Mouse (Mus musculus): Measurements from ENCODE around the gene Iqcf3.

The Iqcf3 gene

DNA sequence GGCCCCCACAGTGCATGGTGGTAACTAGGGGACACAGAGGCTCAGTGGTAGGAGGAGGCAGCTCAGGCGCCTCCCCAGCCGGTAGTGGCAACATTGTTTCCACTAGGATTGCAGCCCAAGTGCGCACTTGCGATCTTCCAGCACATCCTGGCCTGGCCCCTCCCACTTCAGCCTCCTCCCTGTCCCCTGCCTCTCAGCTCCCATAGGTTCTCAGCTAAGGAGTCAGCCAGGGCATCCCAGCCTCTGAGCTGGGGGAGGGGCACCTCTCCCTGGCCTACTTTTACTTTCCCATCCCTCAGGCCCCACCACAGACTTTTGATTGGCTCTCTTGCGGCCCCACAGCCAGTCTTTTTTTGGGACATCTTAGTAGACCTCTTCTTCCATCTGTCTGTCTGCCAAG, 89.5 kb downstream of the Iqcf3 start:
- DNase-seq (ENCODE audit: low spot score in 2 of 2), result no peak

DNA sequence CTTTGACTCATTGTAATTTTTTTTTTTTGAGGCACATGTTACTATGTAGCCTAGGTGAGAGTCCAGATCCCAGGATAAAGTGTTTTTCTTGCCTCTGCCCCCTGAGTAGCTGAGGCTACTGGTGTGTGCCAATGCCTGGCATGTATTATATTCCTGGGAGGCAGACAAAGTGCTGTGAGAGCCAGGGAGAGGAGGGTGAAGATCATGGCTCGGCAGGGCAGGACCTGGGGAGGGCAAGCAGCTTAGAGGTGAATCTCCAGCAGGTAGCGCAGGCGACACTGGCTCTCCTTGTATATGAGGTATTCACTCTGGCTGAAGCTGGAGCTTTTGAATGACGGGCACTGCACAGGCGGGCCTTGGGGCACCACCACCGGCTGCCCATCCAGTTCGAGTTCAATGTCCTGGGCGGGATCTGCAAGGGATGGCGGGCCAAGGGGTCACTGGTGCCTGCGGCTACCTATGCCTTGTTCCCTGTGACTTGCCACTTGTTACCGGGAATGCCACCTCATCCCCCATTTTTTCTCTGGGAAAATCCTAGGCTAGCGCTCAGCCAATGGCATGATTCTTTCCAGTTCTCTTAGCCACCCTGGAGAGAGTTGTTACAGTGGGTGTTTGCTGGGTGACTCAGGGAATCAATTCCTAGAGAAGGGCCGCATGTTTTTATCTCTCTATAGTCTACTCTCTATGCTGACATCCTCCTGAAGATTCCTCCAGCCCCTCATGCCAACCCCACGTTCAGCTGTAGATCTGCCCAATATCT, 90.3 kb downstream of the Iqcf3 start:
- no peak for DNase-seq (ENCODE audit: low spot score in 2 of 2)

DNA sequence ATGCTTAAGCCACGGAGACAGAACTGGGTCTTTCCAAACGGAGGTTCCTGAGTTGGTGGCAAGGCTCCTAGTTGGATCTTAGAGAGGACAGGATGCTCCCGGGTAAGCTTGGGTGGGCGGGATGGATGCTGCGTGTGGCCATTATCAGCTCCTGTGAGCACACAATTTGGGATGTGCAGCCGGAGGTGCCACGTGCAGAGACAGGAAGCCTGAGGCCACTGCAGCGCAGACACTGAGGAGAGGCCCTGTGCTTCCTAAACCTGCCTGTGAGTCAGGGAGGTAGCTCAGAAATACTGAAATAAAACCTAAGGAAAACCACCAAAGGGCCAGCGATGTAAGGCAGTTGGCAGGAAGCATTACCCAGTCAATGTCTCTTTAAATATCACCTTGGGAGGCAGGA, 91.7 kb downstream of the Iqcf3 start:
- DNase-seq (ENCODE audit: low spot score in 2 of 2), result no peak

DNA sequence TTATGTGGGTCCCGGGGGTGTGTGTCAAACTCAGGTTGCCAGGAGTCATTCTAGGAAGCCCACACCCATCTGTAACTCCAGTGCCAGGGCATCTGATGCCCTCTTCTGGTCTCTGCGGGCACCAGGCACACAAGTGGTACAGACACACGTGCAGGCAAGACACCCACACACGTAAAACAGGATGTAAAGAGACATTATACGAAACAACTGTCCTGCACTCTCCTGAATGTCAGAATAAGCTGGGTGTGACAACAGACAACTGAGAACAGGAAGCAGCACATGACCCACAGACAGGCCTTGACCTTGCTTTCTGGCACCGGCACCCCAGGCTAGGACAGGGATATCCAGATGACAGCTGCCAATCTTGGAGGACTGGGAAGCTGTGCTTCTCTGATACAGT, 92.1 kb downstream of the Iqcf3 start:
- DNase-seq (ENCODE audit: low spot score in 2 of 2), result no peak

DNA sequence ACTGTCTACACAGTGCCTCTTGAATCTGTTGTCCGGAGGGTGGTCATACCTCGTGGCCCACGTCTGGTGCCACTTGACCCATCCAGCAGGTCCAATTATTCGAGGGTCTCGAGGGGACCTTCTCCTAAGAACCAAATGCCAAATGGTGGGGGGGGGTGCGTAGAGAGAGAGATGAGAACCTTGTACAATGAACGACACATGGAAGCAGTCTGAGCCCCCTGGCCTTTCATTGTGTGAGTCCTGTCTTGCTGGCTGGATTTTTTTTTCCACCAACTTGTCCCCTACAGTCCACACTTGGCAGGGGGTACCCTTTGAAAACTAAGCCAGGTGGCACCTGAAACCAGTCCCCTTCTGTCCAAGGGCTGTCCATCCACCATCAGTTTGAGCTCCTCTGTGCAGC, 93.7 kb downstream of the Iqcf3 start:
- DNase-seq (ENCODE audit: low spot score in 2 of 2), result no peak

DNA sequence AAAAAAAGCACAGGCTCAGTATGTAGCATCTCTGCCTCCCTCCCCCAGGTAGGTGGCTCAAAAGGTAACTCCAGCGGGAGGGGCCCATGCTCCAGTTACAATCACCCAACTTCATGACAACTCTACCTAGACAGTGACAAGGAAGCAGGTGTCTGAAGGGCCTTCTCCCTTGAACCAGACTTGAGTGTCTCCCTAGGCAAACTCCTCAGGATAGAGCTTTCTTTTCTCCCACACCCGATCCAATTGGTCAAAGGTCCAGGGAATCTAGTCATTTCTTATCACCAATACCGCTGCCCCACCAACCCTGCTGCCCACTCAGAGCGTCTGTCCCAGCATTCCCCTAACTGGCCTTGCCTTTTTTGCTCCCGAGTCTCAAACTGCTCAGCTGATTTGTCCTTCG, 94.7 kb downstream of the Iqcf3 start:
- DNase-seq (ENCODE audit: low spot score in 2 of 2), result no peak

DNA sequence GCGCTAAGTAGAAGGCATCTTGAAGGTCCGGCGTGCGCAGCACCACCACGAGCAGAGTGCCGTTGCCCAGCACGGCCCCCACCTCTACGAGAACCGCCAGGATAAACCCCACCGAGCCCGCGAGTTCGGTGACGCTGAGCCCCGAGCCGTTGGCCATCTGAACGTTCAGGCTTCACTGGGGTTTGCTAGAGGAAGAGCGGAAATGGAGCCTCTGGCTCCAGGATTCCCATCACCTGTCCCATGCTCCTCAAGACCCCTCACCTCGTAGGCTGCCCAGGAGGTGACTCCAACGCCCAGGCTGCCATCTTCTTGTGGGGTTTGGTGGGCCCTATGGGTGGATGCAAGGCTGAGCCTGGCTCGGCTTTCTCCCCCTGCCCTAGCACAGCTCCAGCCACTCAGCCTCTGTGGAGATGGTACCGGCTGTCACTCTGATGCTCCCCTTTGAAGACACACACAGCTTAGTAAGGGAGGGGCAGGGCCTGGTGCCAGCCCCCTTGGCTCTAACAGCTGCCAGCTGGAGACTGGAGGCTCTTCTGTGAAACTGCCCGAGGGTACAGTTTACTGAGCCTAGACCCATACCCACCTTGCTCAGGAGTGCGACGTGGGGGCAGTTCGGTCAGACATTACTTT, 95.7 kb downstream of the Iqcf3 start, which contains the start of gene Gpr62:
TSS of gene Gpr62 (minus strand) at position 368 of the 630 bp plus-strand sequence.
- no peak for DNase-seq (ENCODE audit: low spot score in 2 of 2)

DNA sequence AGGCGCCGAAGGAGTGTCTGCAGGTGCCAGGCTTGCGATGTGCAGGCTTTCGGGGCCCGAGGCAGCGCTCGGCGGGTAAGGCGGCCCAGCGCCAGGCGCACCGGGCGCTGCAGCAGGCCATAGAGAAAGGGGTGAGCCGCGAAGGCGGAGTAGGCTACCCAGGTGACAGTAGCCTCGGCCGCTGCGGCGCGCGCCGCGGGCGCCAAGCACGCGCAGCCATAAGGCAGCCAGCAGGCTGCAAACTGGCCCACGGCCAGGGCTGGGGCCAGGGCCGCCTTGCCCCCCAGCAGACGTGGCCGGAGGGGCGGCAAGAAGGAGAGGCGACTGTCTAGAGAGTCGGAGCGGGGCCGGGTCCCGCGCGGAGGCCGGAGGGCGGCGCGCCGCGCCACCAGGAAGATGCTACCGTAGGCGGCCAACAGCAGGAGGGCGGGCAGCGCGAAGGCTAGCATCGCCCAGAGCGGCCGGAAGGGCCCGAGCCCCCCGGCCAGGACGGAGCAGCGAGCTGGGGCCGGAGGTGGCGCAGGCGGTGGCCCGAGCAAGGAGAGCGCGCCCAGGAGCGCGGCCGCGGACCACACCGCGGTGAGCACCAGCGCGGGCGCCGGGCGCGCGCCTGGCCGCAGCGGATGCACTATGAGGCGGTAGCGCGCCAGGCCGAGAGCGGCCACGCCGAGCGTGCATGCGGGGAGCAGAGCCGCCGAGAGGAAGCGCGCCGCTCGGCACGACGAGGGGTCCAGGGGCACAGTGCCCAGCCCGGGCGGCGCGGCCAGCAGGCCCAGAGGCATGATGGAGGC, 96.5 kb downstream of the Iqcf3 start:
- no peak for DNase-seq (ENCODE audit: low spot score in 2 of 2)

DNA sequence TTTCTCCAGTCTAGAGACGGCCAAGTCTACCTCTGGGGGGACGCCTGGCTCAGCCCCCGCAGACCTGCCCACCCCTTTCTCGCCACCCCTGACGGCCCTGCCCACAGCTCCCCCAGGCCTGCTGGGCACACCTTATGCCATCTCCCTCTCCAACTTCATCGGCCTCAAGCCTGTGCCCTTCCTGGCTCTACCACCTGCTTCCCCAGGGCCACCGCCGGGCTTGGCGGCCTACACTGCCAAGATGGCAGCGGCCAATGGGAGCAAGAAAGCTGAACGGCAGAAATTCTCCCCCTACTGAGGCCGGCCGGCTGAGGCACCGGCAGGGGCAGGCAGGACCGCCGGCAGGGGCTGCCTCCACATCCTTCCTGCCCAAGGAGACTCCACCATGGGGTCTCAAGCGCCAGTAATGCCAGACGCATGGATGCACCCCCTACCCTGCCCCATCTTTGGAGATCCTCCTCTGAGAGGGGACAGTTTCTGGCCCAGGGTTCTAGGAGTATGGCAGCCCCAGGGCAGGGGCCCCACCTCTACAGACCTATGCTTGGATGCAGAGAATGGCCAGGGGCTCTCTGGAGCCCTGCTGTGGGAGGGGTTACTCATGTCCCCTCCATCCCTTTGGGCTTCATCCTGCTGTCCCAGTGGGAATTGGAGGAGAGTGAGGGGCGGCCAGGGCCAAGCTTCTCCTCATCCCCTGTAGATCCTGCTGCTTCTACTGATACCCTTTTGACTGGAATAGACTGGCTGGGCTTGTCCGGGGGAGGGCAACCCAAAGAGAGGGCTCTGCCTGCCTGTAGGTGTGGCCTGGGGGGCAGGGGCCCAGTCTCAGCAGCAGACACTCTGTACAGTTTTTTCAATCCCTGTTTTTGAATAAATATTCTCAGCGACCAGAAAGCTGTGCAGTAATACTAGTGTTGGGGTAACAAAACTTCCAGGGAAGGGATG, 98.0 kb downstream of the Iqcf3 start:
- DNase-seq (ENCODE audit: low spot score in 2 of 2), result no peak

DNA sequence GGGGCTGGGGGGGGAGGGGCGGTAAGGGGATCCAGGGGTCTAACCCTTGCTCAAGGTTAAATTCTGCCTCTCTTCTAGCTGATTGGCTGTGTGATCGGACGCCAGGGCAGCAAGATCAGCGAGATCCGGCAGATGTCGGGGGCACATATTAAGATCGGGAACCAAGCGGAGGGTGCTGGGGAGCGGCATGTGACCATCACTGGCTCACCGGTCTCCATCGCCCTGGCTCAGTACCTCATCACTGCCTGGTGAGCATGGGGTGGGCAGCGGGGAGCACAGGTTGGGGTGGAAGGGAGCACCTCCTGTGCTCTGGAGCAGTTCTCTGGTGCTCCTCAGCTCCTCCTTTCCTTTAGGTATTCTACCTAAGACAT, 99.0 kb downstream of the Iqcf3 start:
- no peak for DNase-seq (ENCODE audit: low spot score in 2 of 2)

DNA sequence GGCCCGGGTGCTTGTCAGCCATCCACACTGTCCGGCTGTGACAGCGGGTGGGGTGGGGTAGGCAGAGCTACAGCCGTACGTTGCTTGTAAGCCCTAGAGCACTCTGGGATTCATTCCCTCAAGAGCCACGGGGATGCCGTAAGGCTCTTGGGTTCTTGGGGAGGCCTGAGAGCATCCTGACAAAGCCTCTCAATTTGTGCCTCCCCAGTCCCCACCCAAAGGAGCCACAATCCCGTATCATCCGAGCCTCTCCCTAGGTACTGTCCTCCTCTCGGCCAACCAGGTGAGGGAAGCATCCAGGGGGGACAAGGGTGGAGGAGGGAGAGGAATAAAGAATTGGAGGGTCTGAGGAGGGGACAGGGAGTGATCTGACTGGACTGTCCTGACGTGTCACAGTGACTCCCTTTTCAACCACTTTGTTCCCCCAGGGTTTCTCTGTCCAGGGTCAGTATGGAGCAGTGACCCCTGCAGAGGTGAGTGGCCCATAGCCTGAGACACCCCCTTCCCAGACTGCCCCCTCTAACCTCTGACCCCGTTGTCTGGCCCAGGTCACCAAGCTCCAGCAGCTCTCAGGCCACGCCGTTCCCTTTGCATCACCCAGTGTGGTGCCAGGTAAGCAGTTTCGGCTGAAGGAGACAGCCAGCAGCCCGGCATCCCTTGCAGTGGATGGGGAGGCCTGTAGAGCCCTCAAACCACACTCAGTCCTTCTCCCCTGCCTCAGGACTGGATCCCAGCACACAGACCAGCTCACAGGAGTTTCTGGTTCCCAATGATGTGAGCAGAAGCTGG, 99.6 kb downstream of the Iqcf3 start:
- DNase-seq (ENCODE audit: low spot score in 2 of 2), result no peak

DNA sequence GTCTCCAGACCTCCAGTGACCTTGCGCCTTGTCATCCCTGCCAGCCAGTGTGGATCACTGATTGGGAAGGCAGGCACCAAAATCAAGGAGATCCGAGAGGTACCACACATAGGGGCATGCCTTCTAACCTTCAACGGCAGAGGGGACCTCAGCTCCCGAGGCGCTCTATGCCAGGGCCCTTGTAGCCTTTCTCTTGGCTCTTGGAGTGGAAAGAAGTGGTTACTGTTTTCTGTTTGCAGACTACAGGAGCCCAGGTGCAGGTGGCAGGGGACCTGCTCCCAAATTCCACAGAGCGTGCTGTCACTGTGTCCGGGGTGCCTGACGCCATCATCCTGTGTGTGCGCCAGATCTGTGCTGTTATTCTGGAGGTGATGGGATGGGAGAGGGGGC, 100.4 kb downstream of the Iqcf3 start:
- no peak for DNase-seq (ENCODE audit: low spot score in 2 of 2)

DNA sequence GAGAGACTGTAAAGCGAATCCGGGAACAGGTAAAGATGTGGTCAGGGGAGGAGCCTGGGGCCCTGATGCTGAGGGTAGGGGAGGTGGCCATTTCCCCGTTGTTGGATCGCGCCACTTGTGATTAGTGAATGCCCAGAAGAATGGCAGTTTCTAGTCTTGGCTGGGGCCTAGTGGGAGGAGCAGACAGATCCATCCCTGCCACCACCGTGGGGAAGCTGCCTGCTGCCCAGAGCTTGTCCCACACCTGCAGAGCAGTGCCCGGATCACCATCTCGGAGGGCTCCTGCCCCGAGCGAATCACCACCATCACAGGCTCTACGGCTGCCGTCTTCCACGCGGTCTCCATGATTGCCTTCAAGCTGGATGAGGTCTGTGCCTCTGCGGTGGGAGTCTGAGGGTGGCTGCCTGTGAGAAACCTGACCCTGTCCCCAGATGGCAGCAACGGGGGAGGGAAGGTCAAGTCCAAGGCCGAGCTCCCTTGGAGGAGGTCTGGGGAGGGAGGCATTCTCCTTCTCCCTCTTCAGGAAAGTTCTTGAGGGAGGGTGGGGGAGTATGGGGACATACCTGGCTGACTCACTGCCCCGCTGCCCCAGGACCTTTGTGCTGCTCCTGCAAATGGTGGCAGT, 100.9 kb downstream of the Iqcf3 start:
- no peak for DNase-seq (ENCODE audit: low spot score in 2 of 2)

DNA sequence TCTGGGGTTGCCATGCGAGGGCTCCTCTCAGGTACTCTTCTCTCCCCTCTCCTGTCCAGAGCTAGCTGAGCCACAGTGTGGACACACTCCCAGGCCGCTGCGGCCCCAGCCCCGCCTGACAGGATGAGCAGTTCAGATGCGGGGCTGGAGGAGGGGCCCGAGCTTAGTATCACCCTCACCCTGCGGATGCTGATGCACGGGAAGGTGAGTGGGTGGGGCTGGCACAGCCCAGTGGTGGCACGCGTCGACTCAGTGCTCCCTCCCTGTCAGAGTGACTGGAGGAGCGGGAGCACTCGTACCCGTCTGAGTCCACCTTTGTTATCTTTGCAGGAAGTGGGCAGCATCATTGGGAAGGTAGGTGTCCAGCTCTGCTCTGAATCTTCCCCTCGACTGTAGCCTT, 101.5 kb downstream of the Iqcf3 start:
- no peak for DNase-seq (ENCODE audit: low spot score in 2 of 2)

DNA sequence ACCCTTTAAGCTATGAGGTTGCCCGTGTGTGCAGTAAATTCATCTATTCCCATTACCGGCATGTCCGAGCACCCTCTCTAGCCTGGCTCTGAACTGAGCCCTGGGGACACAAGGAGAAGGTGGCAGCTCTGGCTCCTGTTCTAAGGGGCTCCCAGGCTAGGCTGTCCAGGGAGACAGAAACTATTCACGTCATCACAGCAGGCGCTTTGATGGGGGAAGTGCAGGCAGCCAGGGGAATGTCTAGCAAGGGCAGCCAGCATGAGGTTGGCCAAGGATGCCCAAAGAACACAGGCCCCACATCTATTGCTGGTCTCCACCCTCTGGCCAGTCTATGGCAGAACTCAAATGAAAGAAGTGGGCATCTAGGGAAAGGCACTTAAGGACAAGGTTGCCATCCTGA, 103.5 kb downstream of the Iqcf3 start:
- DNase-seq (ENCODE audit: low spot score in 2 of 2), result no peak

DNA sequence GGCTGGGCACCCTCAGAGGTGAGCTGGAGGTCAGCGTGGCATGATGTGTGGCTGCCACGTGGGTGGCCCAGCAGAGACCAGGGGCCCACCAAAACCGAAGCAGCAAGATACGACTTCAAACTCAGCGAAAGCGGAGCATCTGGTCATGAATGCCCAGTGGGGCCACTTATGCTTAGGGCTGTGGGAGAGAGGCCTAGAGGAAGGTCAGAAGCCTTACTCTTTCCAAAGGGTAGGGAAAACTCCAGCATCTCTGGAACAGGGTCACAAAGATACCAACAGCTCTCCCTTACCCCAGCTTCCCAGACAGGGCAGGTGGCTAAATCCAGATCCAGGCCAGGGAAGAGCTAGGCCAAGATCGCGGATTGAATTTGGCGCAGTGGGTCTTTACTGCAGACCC, 104.3 kb downstream of the Iqcf3 start:
- no peak for DNase-seq (ENCODE audit: low spot score in 2 of 2)

DNA sequence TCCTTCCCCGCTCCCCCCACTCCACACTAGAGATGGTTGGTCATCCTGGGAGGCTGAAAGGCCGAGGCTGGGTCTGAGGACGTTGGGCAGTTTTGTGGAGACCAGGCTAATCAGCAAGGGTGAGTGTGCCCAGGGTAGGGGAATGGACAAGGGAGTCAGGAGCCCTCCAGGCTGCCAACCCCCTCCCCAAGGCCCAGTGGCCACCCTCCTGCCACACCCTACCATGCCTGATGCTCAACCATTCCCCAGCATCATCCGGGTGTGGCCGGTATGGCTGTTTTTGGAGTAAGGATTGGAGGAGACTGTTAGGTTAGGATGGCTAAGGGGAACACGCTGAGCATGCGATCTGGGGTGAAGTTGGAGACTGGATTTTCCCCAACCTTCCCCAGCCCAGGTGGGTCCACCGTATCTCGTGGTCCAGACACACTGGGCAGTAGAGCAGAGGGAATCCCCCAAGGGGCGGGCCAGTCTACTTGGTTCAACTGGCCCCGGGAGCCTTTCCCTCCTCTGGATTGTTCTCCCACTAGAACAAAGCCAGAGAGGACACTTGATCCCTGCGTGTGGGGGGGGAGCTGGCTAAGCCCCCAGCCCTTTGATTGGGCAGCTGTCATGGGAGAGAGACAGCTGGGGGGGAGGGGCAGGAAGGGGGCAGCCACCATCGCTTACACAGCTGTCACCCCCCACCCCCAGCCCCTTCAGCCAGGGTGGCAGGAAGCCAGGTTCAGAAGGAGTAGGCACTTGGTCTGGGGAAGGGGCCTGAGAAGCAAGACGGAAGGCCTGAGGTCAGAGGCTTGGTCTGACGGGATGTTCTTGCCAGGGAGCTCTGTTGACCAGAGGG, 104.9 kb downstream of the Iqcf3 start:
- no peak for DNase-seq (ENCODE audit: low spot score in 2 of 2)

DNA sequence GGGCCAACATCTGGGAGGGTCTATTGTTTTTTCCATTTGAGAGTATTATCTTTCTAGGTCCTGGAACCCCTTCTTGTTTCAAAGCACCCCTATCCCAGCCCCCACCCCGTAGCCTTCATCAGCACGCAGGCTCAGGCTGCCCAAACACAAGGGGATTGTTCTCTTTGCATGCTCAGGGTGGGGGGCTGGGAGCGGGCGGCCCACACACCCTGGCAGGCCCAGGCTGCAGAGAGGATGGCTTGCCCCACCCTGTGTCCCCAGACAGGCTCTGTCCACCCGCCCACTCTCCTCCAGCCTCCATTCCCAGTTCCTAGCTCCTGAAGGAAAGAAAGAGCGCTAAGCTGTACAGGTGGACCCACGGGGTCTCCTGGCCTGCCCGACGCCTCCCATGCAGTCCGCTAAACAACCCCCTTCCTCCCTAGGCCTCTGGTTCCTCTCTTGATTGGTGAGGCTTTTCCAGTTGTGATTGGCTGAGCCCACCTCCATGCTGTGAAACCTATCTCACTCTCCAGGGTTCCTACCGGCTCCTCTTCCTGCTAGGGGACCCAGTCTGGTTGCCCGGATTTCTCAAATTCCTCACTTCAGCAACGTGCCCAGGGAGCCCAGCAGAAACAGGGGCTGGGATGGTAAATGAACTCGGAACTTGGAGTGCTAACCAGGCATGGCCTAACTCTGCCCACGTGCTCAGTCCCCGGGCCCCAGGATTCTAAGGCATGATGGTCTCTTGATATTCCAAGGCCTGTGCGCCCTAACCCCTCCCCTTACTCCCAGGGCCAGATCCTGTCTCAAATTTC, 106.3 kb downstream of the Iqcf3 start:
- DNase-seq (ENCODE audit: low spot score in 2 of 2), result no peak

All from spleen, postnatal 36 days (tissue).